Mouse (Mus musculus): Measurements from ENCODE around the gene Fbxl3. TPM values are rescaled to one million over a fixed set of nuclear protein-coding genes. Genes with fewer than 3 reads are reported as not detected.

The Fbxl3 gene
- polyA plus RNA-seq (2012; fragmentation: generic; extraction: Trizol): 1 to 10 TPM in 1 of 2 experiments, under 1 TPM in 1; 0.57 to 7.8 TPM

GRCm38 (mm10) chr14:103099238-103099933 lies at the start of gene Fbxl3:
Fbxl3 (minus strand) TSS chr14:103099566.

GRCm38 (mm10) chr14:103069864-103070611 lies 29.3 kb downstream of the Fbxl3 start, which contains the start of gene Cln5:
Cln5 (plus strand) TSS chr14:103070216.

GRCm38 (mm10) chr14:103046677-103047076 lies 52.7 kb downstream of the Fbxl3 start, which contains the start of gene Acod1:
Acod1 (plus strand) TSS chr14:103046977.

Other genes starting within 250 kb of the Fbxl3 start
- gene Kctd12, start 116.9 kb downstream of the Fbxl3 start, polyA plus RNA-seq (2012; fragmentation: generic; extraction: Trizol): 1 to 10 TPM in 1 of 2 experiments, under 1 TPM in 1; 0.02 to 1.6 TPM
- gene Acod1, start 52.6 kb downstream of the Fbxl3 start, polyA plus RNA-seq (2012; fragmentation: generic; extraction: Trizol): not detected
- 10 to 100 TPM in 1 of 2 experiments, 1 to 10 TPM in 1; 2.1 to 13.9 TPM for gene Cln5, start 29.4 kb downstream of the Fbxl3 start, polyA plus RNA-seq (2012; fragmentation: generic; extraction: Trizol)
- 1 to 10 TPM in 1 of 2 experiments, under 1 TPM in 1; 0.70 to 8.7 TPM for gene Mycbp2, start 247.2 kb upstream of the Fbxl3 start, polyA plus RNA-seq (2012; fragmentation: generic; extraction: Trizol)

Measured in C3H10T1/2 (cell line).